26 mouse cellular contexts compared by ENCODE assay signal in genomic region chr12:39646556-39646955, GRCm38 (mm10).
"Had no signal": no experiment of that assay in that cellular context is flagged by ENCODE, and none has a peak within 500 bp of the region (broad histone marks: within the 10 kb centered on the region; RNA-seq: fewer than 3 reads in every experiment).

No protein-coding gene starts in this region.

- H3K4me3 ChIP-seq: heart, embryonic 10.5 days; heart, embryonic 12.5 days; hindbrain, embryonic 10.5 days; hindbrain, embryonic 12.5 days; intestine, embryonic 15.5 days; layer of hippocampus, adult 2 months; left cerebral cortex, adult 2 months; limb, embryonic 10.5 days; limb, embryonic 12.5 days; liver, embryonic 13.5 days had no signal

- ATAC-seq: hindbrain, embryonic 16.5 days; inflammation-experienced regulatory T-cells, adult 6 months; intestine, embryonic 15.5 days; intestine, postnatal 0 days had no signal

- H3K27ac ChIP-seq: heart, embryonic 10.5 days; hindbrain, embryonic 10.5 days; hindbrain, embryonic 12.5 days; hindbrain, embryonic 14.5 days; intestine, embryonic 15.5 days; layer of hippocampus, adult 2 months; left cerebral cortex, adult 2 months; limb, embryonic 10.5 days; limb, embryonic 12.5 days; liver, embryonic 13.5 days had no signal

- H3K9ac ChIP-seq: heart, embryonic 12.5 days; hindbrain, embryonic 12.5 days; hindbrain, embryonic 14.5 days; intestine, embryonic 15.5 days; limb, embryonic 12.5 days; liver, embryonic 13.5 days had no signal

- H3K4me2 ChIP-seq: heart, embryonic 12.5 days; hindbrain, embryonic 12.5 days; hindbrain, embryonic 14.5 days; intestine, embryonic 15.5 days; limb, embryonic 12.5 days; liver, embryonic 11.5 days; liver, embryonic 13.5 days had no signal

- H3K4me1 ChIP-seq: heart, embryonic 10.5 days; heart, embryonic 12.5 days; hindbrain, embryonic 10.5 days; hindbrain, embryonic 12.5 days; intestine, embryonic 15.5 days; limb, embryonic 10.5 days; limb, embryonic 12.5 days; liver, embryonic 13.5 days had no signal

- H3K27me3 ChIP-seq: heart, embryonic 12.5 days; hindbrain, embryonic 12.5 days; intestine, embryonic 15.5 days; limb, embryonic 12.5 days; liver, embryonic 13.5 days had no signal

- DNase-seq: gastrocnemius, postnatal 14 days; gastrocnemius, postnatal 36 days; heart, adult 18-20 months; heart, postnatal 10 days; heart, postnatal 4 days; kidney, adult 18-20 months; kidney, adult 8-10 months; kidney, postnatal 10 days; kidney, postnatal 25 days; kidney, postnatal 4 days; liver; liver, embryonic 13.5 days had no signal

- H3K9me3 ChIP-seq: heart, embryonic 10.5 days; heart, embryonic 12.5 days; hindbrain, embryonic 10.5 days; hindbrain, embryonic 12.5 days; intestine, embryonic 15.5 days; limb, embryonic 10.5 days; limb, embryonic 12.5 days; liver, embryonic 13.5 days had no signal

- H3K36me3 ChIP-seq: heart, embryonic 10.5 days; heart, embryonic 12.5 days; hindbrain, embryonic 10.5 days; hindbrain, embryonic 12.5 days; intestine, embryonic 15.5 days; limb, embryonic 10.5 days; limb, embryonic 12.5 days; liver, embryonic 13.5 days had no signal
